Mouse (Mus musculus): ENCODE data around the gene Kdr. TPM values are rescaled to one million over a fixed set of nuclear protein-coding genes. Genes with fewer than 3 reads are reported as not detected.

Gene Kdr
- polyA plus RNA-seq, 1 experiment from 2014 or later: 28.0 TPM

DNA sequence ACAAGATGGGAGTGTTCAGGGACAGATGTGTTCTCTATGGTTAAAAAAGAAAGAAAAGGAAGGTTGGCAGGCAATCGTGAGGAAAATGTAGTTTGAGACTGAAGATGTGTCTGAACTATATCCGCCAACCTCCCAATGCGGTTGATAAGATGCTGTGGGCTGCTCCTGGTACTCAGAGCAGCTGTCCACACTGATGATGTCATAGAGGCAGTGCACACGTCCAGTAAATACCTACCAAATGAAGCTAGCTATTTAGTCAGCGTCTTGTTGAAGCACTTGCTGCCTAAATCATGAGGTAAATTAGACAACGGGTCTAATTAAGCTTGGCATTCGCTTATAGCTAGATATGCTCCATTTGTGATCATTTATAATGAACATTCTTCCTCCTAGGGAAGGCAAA, 28.1 kb upstream of the Kdr start:
- Histone ChIP-seq H3K36me3 (ENCODE audit: control insufficient read depth, insufficient read depth, low read length) (no peaks in the 10 kb centered on the region), H3K9me3 (ENCODE audit: control insufficient read depth, low read length) (no peaks in the 10 kb centered on the region), H3K4me1 (replicated peaks; ENCODE audit: control insufficient read depth, insufficient read depth, low read length) (0 out of 2 replicates have a peak, but pooled peaks cover 3% of the 10 kb centered on the region), H3K27me3 (replicated peaks; ENCODE audit: control insufficient read depth, insufficient read depth, low read length) (0 out of 2 replicates have a peak, but pooled peaks cover 2% of the 10 kb centered on the region), H3K9ac (ENCODE audit: low read depth, low read length) (no peak overlapping the region), H3K27ac (ENCODE audit: low read depth, low read length) (no peak overlapping the region), H3K4me3 (ENCODE audit: low read depth, low read length) (no peak overlapping the region), H3K4me2 (no peak overlapping the region)
- ATAC-seq (replicated peaks; ENCODE audit: low FRiP score) (no peak), DNase-seq (ENCODE audit: low spot score) (no peak)
- WGBS: 72% methylated on average over 7 of the region's 7 CpGs

- no peak overlapping the region for H3K4me2 ChIP-seq
- WGBS: 86% methylated on average over 8 of the region's 8 CpGs
- H3K9me3 ChIP-seq (ENCODE audit: control insufficient read depth, low read length): no peaks in the 10 kb centered on the region
- DNase-seq (ENCODE audit: low spot score) (no peak), ATAC-seq (replicated peaks; ENCODE audit: low FRiP score) (no peak)
- no peaks in the 10 kb centered on the region for H3K4me1 ChIP-seq (replicated peaks; ENCODE audit: control insufficient read depth, insufficient read depth, low read length)
- no peak overlapping the region for H3K4me3 ChIP-seq (ENCODE audit: low read depth, low read length)
- no peak overlapping the region for H3K27ac ChIP-seq (ENCODE audit: low read depth, low read length)
- no peak overlapping the region for H3K9ac ChIP-seq (ENCODE audit: low read depth, low read length)
- H3K27me3 ChIP-seq (replicated peaks; ENCODE audit: control insufficient read depth, insufficient read depth, low read length): no peaks in the 10 kb centered on the region
- H3K36me3 ChIP-seq (ENCODE audit: control insufficient read depth, insufficient read depth, low read length): no peaks in the 10 kb centered on the region
Measured at GRCm38 (mm10) chr5:75990212-75990611, 12.0 kb upstream of the Kdr start.

- Histone ChIP-seq H3K4me2 (no peak overlapping the region), H3K4me3 (ENCODE audit: low read depth, low read length) (no peak overlapping the region), H3K4me1 (replicated peaks; ENCODE audit: control insufficient read depth, insufficient read depth, low read length) (no peaks in the 10 kb centered on the region), H3K9ac (ENCODE audit: low read depth, low read length) (no peak overlapping the region), H3K9me3 (ENCODE audit: control insufficient read depth, low read length) (no peaks in the 10 kb centered on the region), H3K36me3 (ENCODE audit: control insufficient read depth, insufficient read depth, low read length) (no peaks in the 10 kb centered on the region), H3K27me3 (replicated peaks; ENCODE audit: control insufficient read depth, insufficient read depth, low read length) (no peaks in the 10 kb centered on the region), H3K27ac (ENCODE audit: low read depth, low read length) (no peak overlapping the region)
- 86% methylated on average over 8 of the region's 8 CpGs for WGBS
- DNase-seq (ENCODE audit: low spot score) (no peak), ATAC-seq (replicated peaks; ENCODE audit: low FRiP score) (no peak)
Measured at GRCm38 (mm10) chr5:75987530-75987929, 9.3 kb upstream of the Kdr start.

GRCm38 (mm10) chr5:75980521-75981311, 2.5 kb upstream of the Kdr start:
- H3K27me3 ChIP-seq (replicated peaks; ENCODE audit: control insufficient read depth, insufficient read depth, low read length): peaks cover 43% of the 10 kb centered on the region
- ATAC-seq (replicated peaks; ENCODE audit: low FRiP score) (no peak), DNase-seq (ENCODE audit: low spot score) (no peak)

GRCm38 (mm10) chr5:75979108-75979507, 850 bp upstream of the Kdr start:
- WGBS: 9% methylated on average over 8 of the region's 8 CpGs
- no peak for DNase-seq (ENCODE audit: low spot score)
- Histone ChIP-seq H3K27ac (ENCODE audit: low read depth, low read length) (no peak overlapping the region), H3K27me3 (replicated peaks; ENCODE audit: control insufficient read depth, insufficient read depth, low read length) (peaks cover 48% of the 10 kb centered on the region), H3K36me3 (ENCODE audit: control insufficient read depth, insufficient read depth, low read length) (no peaks in the 10 kb centered on the region), H3K4me2 (peak overlapping the region; percentile 94), H3K9me3 (ENCODE audit: control insufficient read depth, low read length) (no peaks in the 10 kb centered on the region), H3K4me1 (replicated peaks; ENCODE audit: control insufficient read depth, insufficient read depth, low read length) (peaks cover 11% of the 10 kb centered on the region), H3K9ac (ENCODE audit: low read depth, low read length) (no peak overlapping the region), H3K4me3 (ENCODE audit: low read depth, low read length) (peak overlapping the region; percentile 64)
- no peak for ATAC-seq (replicated peaks; ENCODE audit: low FRiP score)

More at GRCm38 (mm10) chr5:75980521-75981311, 2.5 kb upstream of the Kdr start:
- H3K4me2 ChIP-seq: no peak overlapping the region
- H3K36me3 ChIP-seq (ENCODE audit: control insufficient read depth, insufficient read depth, low read length): no peaks in the 10 kb centered on the region
- no peaks in the 10 kb centered on the region for H3K9me3 ChIP-seq (ENCODE audit: control insufficient read depth, low read length)
- peaks cover 11% of the 10 kb centered on the region for H3K4me1 ChIP-seq (replicated peaks; ENCODE audit: control insufficient read depth, insufficient read depth, low read length)
- H3K4me3 ChIP-seq (ENCODE audit: low read depth, low read length): no peak overlapping the region
- no peak overlapping the region for H3K27ac ChIP-seq (ENCODE audit: low read depth, low read length)
- H3K9ac ChIP-seq (ENCODE audit: low read depth, low read length): no peak overlapping the region
- WGBS: 57% methylated on average over 23 of the region's 23 CpGs

DNA sequence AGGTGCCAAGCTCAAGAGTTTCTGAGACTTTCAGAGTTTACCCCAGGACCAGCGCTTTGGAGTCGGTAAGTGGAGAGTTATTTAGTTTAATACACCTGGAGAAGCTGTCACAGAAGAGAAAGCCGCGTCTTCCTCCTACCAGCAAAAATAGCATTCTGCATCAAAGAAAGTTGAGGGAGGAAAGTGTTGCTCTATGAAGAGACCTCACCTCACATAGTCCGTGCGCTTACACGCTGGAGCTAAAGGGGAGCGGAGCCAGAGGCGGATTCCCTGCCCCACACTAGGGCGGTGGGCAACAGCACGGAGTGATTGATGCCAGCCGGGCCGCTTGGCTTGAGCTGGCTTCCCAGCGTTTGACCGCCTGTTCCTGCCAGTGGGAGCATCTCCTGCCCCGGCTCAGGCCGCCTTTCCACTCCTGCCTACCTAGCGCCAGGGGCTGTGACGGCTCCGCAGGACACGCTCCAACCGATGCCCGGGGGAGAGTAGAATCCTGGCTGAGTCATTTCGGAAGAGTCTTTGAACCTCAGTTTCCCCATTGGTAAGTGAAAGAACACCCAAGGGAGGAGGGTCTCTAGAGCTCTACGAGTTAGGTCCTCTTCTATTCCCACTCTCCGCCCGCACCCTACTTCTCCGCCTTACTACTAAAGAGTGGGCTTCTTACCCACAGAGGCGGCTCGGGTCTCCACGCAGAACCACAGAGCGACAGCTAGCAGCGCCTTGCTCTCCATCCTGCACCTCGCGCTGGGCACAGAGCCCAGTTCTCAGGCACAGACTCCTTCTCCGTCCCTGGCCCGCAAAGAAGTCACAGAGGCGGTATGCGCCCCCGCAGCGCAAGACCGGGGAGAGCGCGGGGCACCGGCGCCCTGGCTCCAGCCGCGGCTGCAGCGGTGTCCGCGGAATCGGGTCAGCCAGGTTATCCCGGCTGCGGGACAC, 551 bp downstream of the Kdr start:
- WGBS: 2% methylated on average over 54 of the region's 54 CpGs
- Histone ChIP-seq H3K4me3 (ENCODE audit: low read depth, low read length) (peak overlapping the region; percentile 64), H3K4me1 (replicated peaks; ENCODE audit: control insufficient read depth, insufficient read depth, low read length) (peaks cover 11% of the 10 kb centered on the region), H3K27me3 (replicated peaks; ENCODE audit: control insufficient read depth, insufficient read depth, low read length) (peaks cover 48% of the 10 kb centered on the region), H3K27ac (ENCODE audit: low read depth, low read length) (0 out of 2 replicates have a peak overlapping the region, but pooled peaks have one; percentile 19), H3K4me2 (peak overlapping the region; percentile 94), H3K36me3 (ENCODE audit: control insufficient read depth, insufficient read depth, low read length) (no peaks in the 10 kb centered on the region), H3K9ac (ENCODE audit: low read depth, low read length) (peak overlapping the region; percentile 62), H3K9me3 (ENCODE audit: control insufficient read depth, low read length) (no peaks in the 10 kb centered on the region)
- DNase-seq (ENCODE audit: low spot score) (peak; percentile 50), ATAC-seq (replicated peaks; ENCODE audit: low FRiP score) (peak; percentile 41; the same call in 1 of the 2 replicates)

DNA sequence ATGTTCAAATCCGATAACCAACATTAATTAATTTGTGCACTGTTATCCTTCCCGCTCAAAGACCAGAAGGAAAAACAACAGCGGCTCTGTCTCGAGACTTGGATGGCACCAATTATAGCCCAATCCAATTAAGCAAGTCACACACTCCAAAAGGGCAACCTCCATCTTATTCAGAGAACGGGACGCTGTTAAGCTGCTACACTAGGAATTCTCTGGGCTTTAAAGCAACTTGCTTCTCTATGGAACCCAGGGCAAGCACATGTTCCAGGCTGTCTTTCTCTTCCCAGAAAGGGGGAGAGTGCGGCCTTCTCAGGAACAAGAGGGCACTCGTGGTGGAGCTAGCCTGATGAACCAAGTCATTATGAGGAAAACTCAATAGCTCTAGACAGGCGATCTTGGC, 1.6 kb downstream of the Kdr start:
- ATAC-seq (replicated peaks; ENCODE audit: low FRiP score) (no peak), DNase-seq (ENCODE audit: low spot score) (no peak)
- Histone ChIP-seq H3K4me2 (peak overlapping the region; percentile 18; the same call in 1 of the 2 replicates), H3K36me3 (ENCODE audit: control insufficient read depth, insufficient read depth, low read length) (no peaks in the 10 kb centered on the region), H3K9me3 (ENCODE audit: control insufficient read depth, low read length) (no peaks in the 10 kb centered on the region), H3K27ac (ENCODE audit: low read depth, low read length) (no peak overlapping the region), H3K4me3 (ENCODE audit: low read depth, low read length) (peak overlapping the region; percentile 64), H3K27me3 (replicated peaks; ENCODE audit: control insufficient read depth, insufficient read depth, low read length) (peaks cover 48% of the 10 kb centered on the region), H3K4me1 (replicated peaks; ENCODE audit: control insufficient read depth, insufficient read depth, low read length) (peaks cover 11% of the 10 kb centered on the region), H3K9ac (ENCODE audit: low read depth, low read length) (no peak overlapping the region)
- WGBS: 32% methylated on average over 9 of the region's 9 CpGs

DNA sequence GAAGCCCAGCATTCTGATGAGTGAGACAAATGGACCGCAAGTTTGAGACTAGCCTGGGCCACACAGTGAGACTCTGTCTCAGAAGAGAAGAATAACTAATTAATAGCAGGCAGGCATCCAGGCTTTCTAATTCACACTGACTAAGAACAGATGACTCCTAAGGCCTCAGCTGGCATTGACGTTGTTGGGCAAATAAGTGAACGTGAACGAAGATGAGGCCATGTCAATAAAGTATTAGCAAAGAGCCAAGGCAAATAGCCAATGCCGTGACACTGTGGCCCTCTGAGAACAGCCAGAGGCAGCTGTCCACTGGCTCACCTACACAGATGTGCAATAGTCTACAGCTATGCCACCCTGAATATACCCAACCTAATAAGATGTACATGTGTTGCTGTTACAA, 2.9 kb downstream of the Kdr start:
- Histone ChIP-seq H3K27me3 (replicated peaks; ENCODE audit: control insufficient read depth, insufficient read depth, low read length) (peaks cover 48% of the 10 kb centered on the region), H3K4me3 (ENCODE audit: low read depth, low read length) (peak overlapping the region; percentile 10; the same call in 1 of the 2 replicates), H3K27ac (ENCODE audit: low read depth, low read length) (no peak overlapping the region), H3K4me2 (peak overlapping the region; percentile 9; the same call in 1 of the 2 replicates), H3K9me3 (ENCODE audit: control insufficient read depth, low read length) (no peaks in the 10 kb centered on the region), H3K36me3 (ENCODE audit: control insufficient read depth, insufficient read depth, low read length) (no peaks in the 10 kb centered on the region), H3K9ac (ENCODE audit: low read depth, low read length) (no peak overlapping the region), H3K4me1 (replicated peaks; ENCODE audit: control insufficient read depth, insufficient read depth, low read length) (peaks cover 11% of the 10 kb centered on the region)
- ATAC-seq (replicated peaks; ENCODE audit: low FRiP score): no peak
- 59% methylated on average over 5 of the region's 5 CpGs for WGBS
- DNase-seq (ENCODE audit: low spot score): no peak
